14 mouse cellular contexts compared by ENCODE assay signal in the genomic region with DNA sequence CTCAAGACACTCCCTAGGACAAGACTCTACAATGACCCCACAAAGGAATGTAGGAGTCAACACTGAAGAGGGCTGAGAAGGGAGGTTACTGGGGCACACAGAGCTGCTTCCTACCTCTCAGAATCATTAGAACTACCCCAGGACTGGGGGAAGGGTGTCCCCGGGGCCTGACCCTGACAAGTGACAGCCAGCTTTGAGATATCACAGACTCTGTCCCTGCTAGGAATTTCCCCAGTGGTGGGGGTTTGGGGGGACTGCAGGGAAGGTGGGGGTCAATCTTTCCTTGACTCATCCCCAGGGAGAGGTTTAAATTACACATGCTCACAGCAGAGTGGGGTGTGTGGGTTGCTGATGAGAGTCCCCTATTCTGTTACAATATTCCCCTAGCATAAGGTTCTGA. TPM values are rescaled to one million over a fixed set of nuclear protein-coding genes. Genes with fewer than 3 reads are reported as not detected.
A peak's percentile ranks its signal among the peaks of the same experiment; 100 is the strongest.
DNase-seq lines count a peak whose midpoint lies in the region; ATAC-seq and TF ChIP-seq lines count a peak whose summit lies in the region.
"Had no signal": no experiment of that assay in that cellular context is flagged by ENCODE, and none has a peak within 500 bp of the region (broad histone marks: within the 10 kb centered on the region; RNA-seq: fewer than 3 reads in every experiment).

No protein-coding gene starts in this region.

- 0% methylated on average over 1 of the region's 1 CpGs for WGBS in heart, embryonic 10.5 days
- 20% methylated on average over 1 of the region's 1 CpGs for WGBS in kidney, embryonic 16.5 days
- WGBS in forebrain, embryonic 13.5 days = 11% methylated on average over 1 of the region's 1 CpGs

- no peak overlapping the region for H3K9ac ChIP-seq in kidney, embryonic 16.5 days (replicated peaks; ENCODE audit: low read length)
- H3K9ac ChIP-seq in ES-E14 (ENCODE audit: insufficient read depth, low read depth, low read length, poor library complexity, severe bottlenecking) = no peak overlapping the region
- H3K9ac ChIP-seq in forebrain, embryonic 13.5 days = no peak overlapping the region

- no peaks in the 10 kb centered on the region for H3K9me3 ChIP-seq in heart, embryonic 10.5 days
- H3K9me3 ChIP-seq in kidney, embryonic 16.5 days (ENCODE audit: low read length) = no peaks in the 10 kb centered on the region
- no peaks in the 10 kb centered on the region for H3K9me3 ChIP-seq in ES-E14 (ENCODE audit: control insufficient read depth, insufficient read depth, low read depth, low read length)
- no peaks in the 10 kb centered on the region for H3K9me3 ChIP-seq in forebrain, embryonic 13.5 days (replicated peaks)

- H3K4me3 ChIP-seq in heart, embryonic 10.5 days = no peak overlapping the region
- H3K4me3 ChIP-seq in kidney, embryonic 16.5 days (ENCODE audit: low read length) = no peak overlapping the region
- no peak overlapping the region for H3K4me3 ChIP-seq in ES-E14 (ENCODE audit: insufficient read depth in 1 of 2, low read depth in 1 of 2, low read length in 2 of 2, poor library complexity in 1 of 2, severe bottlenecking in 1 of 2)
- H3K4me3 ChIP-seq in forebrain, embryonic 13.5 days = no peak overlapping the region

- in situ Hi-C loops in ES-E14 (cut with MboI; ENCODE audit: low sequenced_read_pairs in 2 of 2, unreplicated experiment in 2 of 2) = no loop called here

- H3K36me3 ChIP-seq in heart, embryonic 10.5 days = peaks cover 30% of the 10 kb centered on the region
- H3K36me3 ChIP-seq in kidney, embryonic 16.5 days (ENCODE audit: insufficient read depth, low read length) = peaks cover 11% of the 10 kb centered on the region; the same call in 1 of the 2 replicates
- H3K36me3 ChIP-seq in ES-E14 (ENCODE audit: control insufficient read depth, insufficient read depth, low read length, poor library complexity, severe bottlenecking) = no peaks in the 10 kb centered on the region; the same call in 1 of the 2 replicates
- peaks cover 57% of the 10 kb centered on the region for H3K36me3 ChIP-seq in forebrain, embryonic 13.5 days (ENCODE audit: poor library complexity, severe bottlenecking)

- no peak overlapping the region for H3K4me2 ChIP-seq in kidney, embryonic 16.5 days (replicated peaks; ENCODE audit: low read depth, low read length)
- peak overlapping the region; percentile 35 for H3K4me2 ChIP-seq in forebrain, embryonic 13.5 days

- peak overlapping the region; percentile 50 for H3K27ac ChIP-seq in heart, embryonic 10.5 days
- H3K27ac ChIP-seq in kidney, embryonic 16.5 days (ENCODE audit: low read length) = peak overlapping the region; percentile 61
- H3K27ac ChIP-seq in ES-E14 (ENCODE audit: insufficient read depth, low read depth, low read length, poor library complexity, severe bottlenecking) = 0 out of 2 replicates have a peak overlapping the region, but pooled peaks have one; percentile 12
- H3K27ac ChIP-seq in forebrain, embryonic 13.5 days = peak overlapping the region; percentile 75
- H3K27ac ChIP-seq: macrophage had no signal

- no peaks in the 10 kb centered on the region for H3K27me3 ChIP-seq in heart, embryonic 10.5 days (ENCODE audit: insufficient read depth, poor library complexity, severe bottlenecking)
- H3K27me3 ChIP-seq in kidney, embryonic 16.5 days (ENCODE audit: insufficient read depth, low read length) = no peaks in the 10 kb centered on the region
- no peaks in the 10 kb centered on the region for H3K27me3 ChIP-seq in forebrain, embryonic 13.5 days

- peaks cover 74% of the 10 kb centered on the region for H3K4me1 ChIP-seq in heart, embryonic 10.5 days
- peaks cover 67% of the 10 kb centered on the region for H3K4me1 ChIP-seq in kidney, embryonic 16.5 days (ENCODE audit: insufficient read depth, low read length)
- peaks cover under 1 to 6% of the 10 kb centered on the region in 2 experiments; a peak in 1 of 4 replicates for H3K4me1 ChIP-seq in ES-E14 (ENCODE audit: control insufficient read depth in 2 of 2, insufficient read depth in 2 of 2, low read length in 2 of 2, poor library complexity in 1 of 2)
- peaks cover 83% of the 10 kb centered on the region for H3K4me1 ChIP-seq in forebrain, embryonic 13.5 days

- DNase-seq in heart, embryonic 10.5 days (ENCODE audit: low spot score) = no peak
- no peak for DNase-seq in heart, adult 18-20 months
- DNase-seq in kidney, adult 18-20 months = no peak
- no peak for DNase-seq in ES-E14 (ENCODE audit: low read depth, low spot score)
- no peak for DNase-seq in c-Kit-positive CD71-positive TER-119-positive erythroid progenitor cells, embryonic 14.5 days (ENCODE audit: low spot score)
- DNase-seq in frontal cortex, postnatal 14 days (ENCODE audit: low spot score in 2 of 2) = no peak
- DNase-seq: adrenal gland, adult 8-10 months; layer of hippocampus, adult 9-11 months; left cerebral cortex, postnatal 4 days; thymus, postnatal 25 days had no signal

- ATAC-seq in kidney, embryonic 16.5 days (ENCODE audit: low FRiP score, low TSS enrichment) = peak; percentile 67
- ATAC-seq in forebrain, embryonic 13.5 days = no peak
- ATAC-seq: inflammation-experienced regulatory T-cells, adult 6 months had no signal

TF ChIP-seq in ES-E14, 5 proteins besides CTCF, POLR2A, EP300 and RAD21:
- TF ChIP-seq ZC3H11A (IDR thresholded peaks at IDR 0.05; ENCODE audit: borderline replicate concordance, low read depth, low read length) (no peak), MAFK (IDR thresholded peaks at IDR 0.05; ENCODE audit: insufficient read depth, low read depth, low read length) (no peak), HCFC1 (IDR thresholded peaks at IDR 0.05; ENCODE audit: borderline replicate concordance, insufficient read depth, low read length) (no peak), CHD2 (IDR thresholded peaks at IDR 0.05; ENCODE audit: low read depth, low read length) (no peak), ZNF384 (IDR thresholded peaks at IDR 0.05; ENCODE audit: low read depth, low read length) (no peak)

RNA-seq across cellular contexts. Expression of gene Pbx1, which starts 22.0 kb away (rescaled TPM):
- 19.7 and 29.5 TPM in 2 replicates for polyA plus RNA-seq in heart, embryonic 10.5 days (2016; fragmentation: Nextera tagmentation; extraction: Ambion mirVana)
- 10 to 100 TPM; 49.2 to 51.9 TPM for total RNA-seq in heart, adult 18-20 months (2021)
- 67.3 and 75.5 TPM in 2 replicates for polyA plus RNA-seq in kidney, embryonic 16.5 days (2015; fragmentation: Nextera tagmentation; extraction: Ambion mirVana)
- 7.3 and 10.0 TPM in 2 replicates for total RNA-seq in ES-E14 (2012; rRNA removed)
- 72.2 and 78.9 TPM in 2 replicates for polyA plus RNA-seq in forebrain, embryonic 13.5 days (2015; fragmentation: Nextera tagmentation; extraction: Ambion mirVana)

Comparison
In these comparisons a context has a peak if more than half of its experiments do, and no peak if none do; other contexts are left out.
1. H3K27ac ChIP-seq: peak in every context shown above with its lines; median percentile 75 in forebrain, embryonic 13.5 days; 61 in kidney, embryonic 16.5 days; 50 in heart, embryonic 10.5 days; 12 in ES-E14.